In genomic region chr2:119189029-119189710, GRCm38 (mm10) we compare ENCODE assay signal across 7 mouse cellular contexts. TPM values are rescaled to one million over a fixed set of nuclear protein-coding genes. Genes with fewer than 3 reads are reported as not detected.
DNase-seq lines count a peak whose midpoint lies in the region; ATAC-seq lines count a peak whose summit lies in the region.

No protein-coding gene starts in this region.

- 6% methylated on average over 15 of the region's 15 CpGs for WGBS in limb, embryonic 11.5 days
- 9% methylated on average over 15 of the region's 15 CpGs for WGBS in midbrain, embryonic 14.5 days

- peak overlapping the region; percentile 32; the same call in 1 of the 2 replicates for H3K9ac ChIP-seq in limb, embryonic 11.5 days (ENCODE audit: low read length)
- H3K9ac ChIP-seq in midbrain, embryonic 14.5 days (replicated peaks; ENCODE audit: low read length) = no peak overlapping the region; the same call in 1 of the 2 replicates

- ATAC-seq in granulocyte monocyte progenitor cell, adult 5-6 weeks (replicated peaks; ENCODE audit: poor library complexity, severe bottlenecking) = peak; percentile 99
- peak; percentile 60 for ATAC-seq in limb, embryonic 11.5 days (ENCODE audit: insufficient number of reproducible peaks, low FRiP score, low TSS enrichment, low read depth)
- peak; percentile 76; the same call in 1 of the 2 replicates for ATAC-seq in midbrain, embryonic 14.5 days (ENCODE audit: low FRiP score, low TSS enrichment)

- peak; percentile 67 for DNase-seq in adrenal gland, adult 8-10 months
- peak; percentile 85 for DNase-seq in embryo, embryonic 9.5 days (ENCODE audit: extremely low spot score)
- DNase-seq in kidney, adult 11 months = peak; percentile 68
- DNase-seq in limb, embryonic 11.5 days (ENCODE audit: low spot score) = peak; percentile 93
- peak; percentile 90 for DNase-seq in midbrain, embryonic 14.5 days
- DNase-seq in spleen, adult 12 weeks (ENCODE audit: low spot score) = peak; percentile 78

- H3K27me3 ChIP-seq in limb, embryonic 11.5 days (ENCODE audit: control insufficient read depth, insufficient read depth, low read length) = no peaks in the 10 kb centered on the region
- no peaks in the 10 kb centered on the region for H3K27me3 ChIP-seq in midbrain, embryonic 14.5 days (ENCODE audit: control insufficient read depth, insufficient read depth, low read length)

- H3K4me3 ChIP-seq in limb, embryonic 11.5 days (ENCODE audit: low read depth, low read length) = peak overlapping the region; percentile 9; the same call in 1 of the 2 replicates
- peak overlapping the region; percentile 20; the same call in 1 of the 2 replicates for H3K4me3 ChIP-seq in midbrain, embryonic 14.5 days (replicated peaks; ENCODE audit: low read depth, low read length)

- no peak overlapping the region for H3K27ac ChIP-seq in limb, embryonic 11.5 days (replicated peaks; ENCODE audit: low read depth, low read length)
- H3K27ac ChIP-seq in midbrain, embryonic 14.5 days (replicated peaks; ENCODE audit: low read depth, low read length) = no peak overlapping the region

- 0 out of 2 replicates have a peak, but pooled peaks cover 2% of the 10 kb centered on the region for H3K4me1 ChIP-seq in limb, embryonic 11.5 days (ENCODE audit: control insufficient read depth, insufficient read depth, low read length)
- 0 out of 2 replicates have a peak, but pooled peaks cover 3% of the 10 kb centered on the region for H3K4me1 ChIP-seq in midbrain, embryonic 14.5 days (ENCODE audit: control insufficient read depth, insufficient read depth, low read length)

- H3K36me3 ChIP-seq in limb, embryonic 11.5 days (ENCODE audit: control insufficient read depth, insufficient read depth, low read length) = no peaks in the 10 kb centered on the region
- H3K36me3 ChIP-seq in midbrain, embryonic 14.5 days (ENCODE audit: control insufficient read depth, insufficient read depth, low read length) = peaks cover 17% of the 10 kb centered on the region

- H3K9me3 ChIP-seq in limb, embryonic 11.5 days (ENCODE audit: control insufficient read depth, low read length) = no peaks in the 10 kb centered on the region
- H3K9me3 ChIP-seq in midbrain, embryonic 14.5 days (ENCODE audit: control insufficient read depth, low read length) = no peaks in the 10 kb centered on the region

- H3K4me2 ChIP-seq in limb, embryonic 11.5 days (ENCODE audit: low read depth, severe bottlenecking) = peak overlapping the region; percentile 47
- peak overlapping the region; percentile 53 for H3K4me2 ChIP-seq in midbrain, embryonic 14.5 days (ENCODE audit: low read length)

RNA-seq across cellular contexts. Expression of gene Gm14137, which starts 14.9 kb away (rescaled TPM):
- total RNA-seq in adrenal gland, adult 8-10 months (2022) = under 1 TPM; 0.09 to 0.28 (median 0.24) TPM
- not detected in 2 replicates for total RNA-seq in granulocyte monocyte progenitor cell, adult 5-6 weeks (2014; fragmentation: Nextera tagmentation)
- total RNA-seq in granulocyte monocyte progenitor cell, adult 5-6 weeks (2017) = not detected in 2 replicates
- polyA plus RNA-seq in limb, embryonic 11.5 days (2014; fragmentation: Nextera tagmentation; extraction: Ambion mirVana) = 0.35 and 0.44 TPM in 2 replicates
- 0.43 and 0.90 TPM in 2 replicates for polyA plus RNA-seq in midbrain, embryonic 14.5 days (2014; fragmentation: Nextera tagmentation; extraction: Ambion mirVana)

RNA-seq across cellular contexts. Expression of gene Zfyve19, which starts 19.2 kb away (rescaled TPM):
- 10 to 100 TPM; 26.6 to 52.4 (median 38.3) TPM for total RNA-seq in adrenal gland, adult 8-10 months (2022)
- 49.0 and 76.4 TPM in 2 replicates for total RNA-seq in granulocyte monocyte progenitor cell, adult 5-6 weeks (2014; fragmentation: Nextera tagmentation)
- 66.1 and 83.0 TPM in 2 replicates for total RNA-seq in granulocyte monocyte progenitor cell, adult 5-6 weeks (2017)
- polyA plus RNA-seq in limb, embryonic 11.5 days (2014; fragmentation: Nextera tagmentation; extraction: Ambion mirVana) = 52.6 and 55.0 TPM in 2 replicates
- 57.3 and 58.7 TPM in 2 replicates for polyA plus RNA-seq in midbrain, embryonic 14.5 days (2014; fragmentation: Nextera tagmentation; extraction: Ambion mirVana)

RNA-seq across cellular contexts. Expression of gene Dnajc17, which starts 19.4 kb away (rescaled TPM):
- total RNA-seq in adrenal gland, adult 8-10 months (2022) = 10 to 100 TPM; 16.5 to 24.6 (median 20.8) TPM
- 18.6 and 22.0 TPM in 2 replicates for total RNA-seq in granulocyte monocyte progenitor cell, adult 5-6 weeks (2014; fragmentation: Nextera tagmentation)
- total RNA-seq in granulocyte monocyte progenitor cell, adult 5-6 weeks (2017) = 57.1 and 60.6 TPM in 2 replicates
- polyA plus RNA-seq in limb, embryonic 11.5 days (2014; fragmentation: Nextera tagmentation; extraction: Ambion mirVana) = 28.7 and 29.0 TPM in 2 replicates
- polyA plus RNA-seq in midbrain, embryonic 14.5 days (2014; fragmentation: Nextera tagmentation; extraction: Ambion mirVana) = 21.8 and 27.8 TPM in 2 replicates

RNA-seq across cellular contexts. Expression of gene Gchfr, which starts 21.6 kb away (rescaled TPM):
- 10 to 100 TPM in 2 of 4 experiments, 1 to 10 TPM in 2; 9.3 to 13.7 (median 10.9) TPM for total RNA-seq in adrenal gland, adult 8-10 months (2022)
- 1.3 TPM in 1 of 2 replicates, not detected in the other for total RNA-seq in granulocyte monocyte progenitor cell, adult 5-6 weeks (2014; fragmentation: Nextera tagmentation)
- total RNA-seq in granulocyte monocyte progenitor cell, adult 5-6 weeks (2017) = 1.2 TPM in 1 of 2 replicates, not detected in the other
- polyA plus RNA-seq in limb, embryonic 11.5 days (2014; fragmentation: Nextera tagmentation; extraction: Ambion mirVana) = 6.7 and 7.3 TPM in 2 replicates
- 7.4 and 8.6 TPM in 2 replicates for polyA plus RNA-seq in midbrain, embryonic 14.5 days (2014; fragmentation: Nextera tagmentation; extraction: Ambion mirVana)

RNA-seq across cellular contexts. Expression of gene Rmdn3, which starts 32.3 kb away (rescaled TPM):
- total RNA-seq in adrenal gland, adult 8-10 months (2022) = 10 to 100 TPM; 47.8 to 60.9 (median 54.4) TPM
- 25.4 and 27.2 TPM in 2 replicates for total RNA-seq in granulocyte monocyte progenitor cell, adult 5-6 weeks (2014; fragmentation: Nextera tagmentation)
- 31.6 and 34.3 TPM in 2 replicates for total RNA-seq in granulocyte monocyte progenitor cell, adult 5-6 weeks (2017)
- polyA plus RNA-seq in limb, embryonic 11.5 days (2014; fragmentation: Nextera tagmentation; extraction: Ambion mirVana) = 45.9 and 49.5 TPM in 2 replicates
- 43.8 and 45.7 TPM in 2 replicates for polyA plus RNA-seq in midbrain, embryonic 14.5 days (2014; fragmentation: Nextera tagmentation; extraction: Ambion mirVana)
